Mouse (Mus musculus) olfactory bulb, adult 2 months (tissue): ENCODE results near the gene Cct2.
"Not testable (repeated sequence)": the region's sequence is repeated elsewhere in the genome, so short reads cannot be mapped to it uniquely, and the experiment has no call there.

Experiments used
- CTCF ChIP-seq: fragments of 200-500 bp; IDR thresholded peaks from 2 replicates; pipeline ENCODE4 v1.5.1; 2012; ENCODE audit warnings: low read depth, mild to moderate bottlenecking, low read length, moderate library complexity; ENCODE audit not compliant: insufficient read depth
- POLR2A ChIP-seq: fragments of 200-500 bp; IDR thresholded peaks from 2 replicates; pipeline ENCODE4 v1.6.1; 2012; ENCODE audit warnings: mild to moderate bottlenecking, low read depth, low read length, moderate library complexity; ENCODE audit not compliant: insufficient read depth

DNA sequence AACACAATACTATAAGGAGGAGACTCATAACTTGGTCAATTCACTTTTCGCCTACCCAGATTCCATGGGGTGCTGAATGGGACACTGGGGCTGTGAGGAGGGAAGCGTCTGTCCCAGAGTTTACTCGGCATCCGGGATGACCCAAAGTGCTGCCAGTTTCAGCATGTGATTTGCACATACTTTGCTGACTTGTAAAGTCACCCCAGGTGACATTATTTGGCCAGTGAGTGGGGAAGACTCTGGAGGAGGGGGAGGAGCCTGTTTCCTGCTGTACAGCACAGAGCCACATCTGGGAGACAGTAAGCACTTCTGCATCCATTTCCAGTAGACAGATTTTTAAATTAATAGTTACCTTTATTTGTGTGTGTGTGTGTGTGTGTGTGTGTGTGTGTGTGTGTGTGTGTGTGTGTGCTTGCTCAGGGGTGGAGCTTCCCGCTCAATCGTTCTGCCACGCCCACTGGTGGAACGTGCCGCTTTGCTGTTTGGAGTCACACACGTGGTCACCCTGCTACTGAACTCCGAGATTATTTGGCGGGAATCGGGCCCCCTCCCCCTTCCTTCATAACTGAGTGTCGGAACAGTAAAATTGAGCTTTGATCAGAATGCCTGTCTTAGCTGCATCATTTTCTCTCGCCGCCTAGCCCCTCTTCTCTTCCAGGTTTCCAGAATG, 20.0 kb downstream of the Cct2 start:
- not testable (repeated sequence) for TF ChIP-seq CTCF, POLR2A
